Mouse (Mus musculus) urinary bladder, postnatal 36 days (tissue): ENCODE measurements around the gene Magoh.

ENCODE experiments used
- DNase-seq, 2 experiments: peaks; one replicate each; pipeline ENCODE4 v3.0.0; 2022; ENCODE audit warnings: low spot score in 2 of 2, mixed read lengths in 1 of 2

Magoh gene

GRCm38 (mm10) chr4:107879254-107880050, at the start of gene Magoh:
TSS of gene Magoh (plus strand) at chr4:107879755.
- DNase-seq = peak; percentile 92 to 95

DNA sequence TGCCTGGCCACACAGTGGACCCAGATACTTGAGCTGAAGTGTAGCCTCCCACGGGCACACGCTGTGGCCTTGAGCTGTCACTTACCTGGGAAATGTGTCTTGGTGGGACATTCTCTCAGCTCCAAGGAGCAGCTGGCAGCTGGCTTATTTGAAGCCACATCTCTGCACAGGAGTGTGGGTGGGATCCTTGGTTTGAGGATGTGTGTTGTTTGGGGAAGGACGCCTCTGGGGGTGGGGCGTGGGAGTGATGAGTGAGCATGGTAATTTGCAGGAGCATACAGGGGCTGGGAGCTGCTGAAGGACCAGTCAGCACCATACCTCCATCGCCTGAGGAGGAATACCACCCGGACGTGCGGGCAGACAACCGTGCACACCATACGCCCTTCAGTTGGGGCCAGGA, 49.4 kb upstream of the Magoh start:
- no peak for DNase-seq

DNA sequence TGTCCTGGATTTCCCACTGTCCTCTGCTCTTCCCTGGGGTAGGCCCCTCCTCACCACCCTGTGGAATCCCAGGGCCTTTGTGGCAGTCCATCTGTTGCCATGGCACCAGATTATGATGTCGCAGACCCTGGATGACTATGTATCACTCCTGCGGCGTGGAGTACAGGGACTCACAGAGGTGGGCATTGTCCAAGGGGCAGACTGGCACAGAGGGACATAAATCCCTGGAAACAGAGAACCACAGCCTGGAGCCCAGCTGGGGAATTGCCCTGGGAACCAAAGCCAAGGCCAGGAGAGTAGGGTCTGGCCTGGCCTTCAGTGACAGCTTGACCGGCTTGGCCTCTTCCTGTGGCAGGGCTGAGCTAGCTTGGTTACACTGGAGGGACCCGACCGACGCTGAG, 48.7 kb upstream of the Magoh start:
- no peak for DNase-seq

DNA sequence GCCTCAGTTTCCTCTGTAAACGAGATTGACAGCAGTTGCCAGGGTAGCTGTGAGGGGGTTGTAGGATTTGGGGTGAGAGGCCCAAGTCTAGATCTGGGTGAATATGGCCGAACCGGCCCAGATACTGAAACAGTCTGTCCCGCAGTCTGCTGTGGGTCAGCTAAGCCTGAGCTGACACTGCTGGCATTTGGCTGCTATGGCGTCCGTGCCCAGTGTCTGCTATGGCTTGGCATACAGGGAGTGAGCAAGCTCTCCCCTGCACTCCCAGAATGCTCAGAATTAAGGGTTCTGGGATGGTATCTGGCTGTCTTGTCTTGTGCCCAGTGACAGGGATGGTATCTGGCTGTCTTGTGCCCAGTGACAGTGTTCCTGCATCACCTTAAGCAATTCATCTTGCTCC, 47.9 kb upstream of the Magoh start:
- DNase-seq = no peak

GRCm38 (mm10) chr4:107833525-107833924, 46.0 kb upstream of the Magoh start:
- no peak for DNase-seq

DNA sequence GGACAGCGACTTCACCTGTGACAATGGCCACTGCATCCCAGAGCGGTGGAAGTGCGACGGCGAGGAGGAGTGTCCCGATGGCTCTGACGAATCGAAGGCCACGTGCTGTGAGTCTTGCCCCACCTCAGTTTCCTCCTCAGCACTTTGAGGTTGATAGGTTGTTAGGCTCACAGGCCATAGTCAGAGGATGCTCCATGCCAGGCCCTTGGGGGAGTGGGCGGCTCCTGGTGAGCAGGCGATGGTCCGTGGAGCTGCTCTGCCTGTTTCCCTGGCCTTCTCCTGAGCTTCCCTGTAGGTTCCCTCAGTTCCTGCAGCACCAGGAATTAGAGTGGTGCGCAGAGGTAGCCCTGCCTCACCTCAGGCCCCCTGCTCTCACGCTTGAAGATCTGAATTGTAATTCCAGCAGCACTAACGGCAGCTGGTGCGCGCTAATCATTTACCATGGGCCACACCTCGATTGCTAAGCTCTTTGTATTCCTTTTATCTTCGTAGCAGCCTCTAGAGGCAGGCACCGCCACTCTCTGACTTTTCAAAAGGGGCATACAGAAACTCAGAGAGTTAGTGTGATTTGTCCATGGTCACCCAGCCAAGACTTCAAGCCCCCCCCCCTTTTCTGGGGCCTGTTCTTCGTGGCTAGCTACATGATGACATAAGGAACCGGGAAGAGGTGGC, 44.8 kb upstream of the Magoh start:
- DNase-seq = no peak

- DNase-seq = no peak
Measured at GRCm38 (mm10) chr4:107835508-107835909, 44.0 kb upstream of the Magoh start.

DNA sequence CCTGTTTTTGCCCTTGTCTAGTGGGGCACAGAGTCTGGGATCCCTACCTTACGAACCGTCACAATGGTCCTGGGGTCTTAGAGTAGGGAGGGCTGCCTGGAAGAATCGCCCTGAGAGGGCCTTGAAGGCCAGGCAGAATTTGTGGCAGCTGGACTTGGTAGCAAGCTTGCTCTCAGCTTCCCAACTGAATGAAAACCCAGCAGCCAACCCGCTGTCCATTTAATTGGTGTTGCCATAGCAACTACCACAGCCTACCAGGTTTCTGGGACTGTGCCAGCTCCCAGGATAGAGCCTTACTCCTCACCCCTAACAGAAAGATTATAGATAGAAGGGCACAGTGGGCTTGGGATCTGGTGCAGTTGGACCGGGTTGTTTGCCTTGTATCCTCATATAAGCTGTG, 42.8 kb upstream of the Magoh start:
- DNase-seq = no peak

DNA sequence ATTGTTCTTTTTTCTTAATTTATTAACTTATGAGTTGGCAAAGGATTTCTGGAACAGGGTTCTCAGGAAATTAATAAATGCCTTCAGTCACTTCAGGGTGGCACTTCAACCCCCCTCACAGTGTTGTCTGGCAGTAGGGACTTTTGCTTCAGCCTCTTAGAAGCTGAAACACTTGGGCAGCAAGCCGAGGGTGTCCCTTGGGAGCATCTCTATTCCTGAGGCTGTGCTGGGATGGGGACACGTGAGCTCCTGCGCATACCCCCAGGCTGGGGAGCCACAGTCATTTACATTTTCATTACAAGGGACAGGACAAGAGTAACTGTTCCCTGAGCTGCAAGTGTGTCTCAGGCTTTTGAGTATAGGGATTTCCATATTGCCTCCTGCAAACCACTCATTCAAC, 41.6 kb upstream of the Magoh start:
- no peak for DNase-seq

GRCm38 (mm10) chr4:107843687-107844086, 35.9 kb upstream of the Magoh start:
- DNase-seq = no peak

GRCm38 (mm10) chr4:107844971-107845370, 34.6 kb upstream of the Magoh start:
- peak; percentile 66 to 74 for DNase-seq

- DNase-seq = no peak
Measured at GRCm38 (mm10) chr4:107846795-107847194, 32.8 kb upstream of the Magoh start.

GRCm38 (mm10) chr4:107848546-107848945, 31.0 kb upstream of the Magoh start:
- no peak for DNase-seq

- no peak for DNase-seq
Measured at GRCm38 (mm10) chr4:107849621-107850020, 29.9 kb upstream of the Magoh start.

DNA sequence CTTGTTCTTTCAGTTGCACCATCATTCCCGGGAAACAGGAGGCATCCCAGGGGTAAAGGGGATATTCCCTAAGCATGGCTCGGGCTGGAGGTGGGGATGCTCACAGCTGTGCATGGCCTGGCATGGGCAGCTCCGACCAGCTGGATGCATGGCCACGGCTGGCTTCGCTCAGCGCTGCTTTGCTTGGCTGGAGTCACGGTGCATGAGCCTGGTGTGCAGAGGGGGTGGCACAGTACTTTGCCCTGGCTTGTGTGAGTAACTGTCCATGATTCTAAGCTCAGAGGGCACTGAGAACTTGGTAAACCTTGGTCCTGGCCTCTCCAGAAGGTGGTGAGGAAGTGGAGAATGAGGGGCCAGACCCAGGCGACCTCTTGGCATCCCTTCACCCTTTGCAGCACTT, 29.5 kb upstream of the Magoh start:
- DNase-seq = no peak

DNA sequence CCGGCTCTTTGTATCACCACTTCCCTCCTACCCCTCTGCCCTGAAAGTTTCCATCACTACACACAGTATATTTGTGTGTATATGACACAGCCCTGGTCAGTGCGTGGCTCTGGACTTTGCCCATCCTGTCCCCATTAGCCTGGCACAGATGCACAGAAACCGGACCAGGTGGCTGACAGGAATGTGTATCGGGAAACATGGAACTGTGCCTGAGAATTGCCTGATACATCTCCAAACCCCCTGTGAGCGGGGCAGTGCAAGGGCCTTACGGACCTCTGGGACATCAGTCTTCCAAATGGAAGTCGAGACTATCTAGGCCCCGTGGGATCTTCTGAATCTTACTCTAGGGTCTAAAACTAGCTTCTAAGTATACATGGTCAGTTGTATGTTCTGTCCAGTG, 26.2 kb upstream of the Magoh start:
- DNase-seq = no peak

DNA sequence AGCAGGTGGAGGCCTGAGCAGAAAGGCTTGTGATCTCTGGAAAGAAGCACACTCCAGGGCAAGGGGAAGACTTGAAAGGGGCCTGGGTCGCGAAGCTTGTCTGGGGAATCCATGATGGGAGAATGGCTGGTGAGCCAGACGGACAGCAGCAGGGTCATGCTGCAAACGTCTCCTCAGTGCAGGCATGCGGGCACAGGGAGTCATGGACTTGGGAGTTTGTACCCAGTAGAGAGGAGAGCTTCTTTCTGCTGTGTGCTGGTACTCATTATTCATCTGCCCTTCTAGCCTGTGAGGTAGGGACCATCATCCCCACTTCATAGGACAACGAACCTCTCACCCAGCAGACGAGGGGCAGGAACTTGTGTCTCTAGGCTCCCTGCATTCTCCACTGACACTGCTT, 25.7 kb upstream of the Magoh start:
- no peak for DNase-seq

DNA sequence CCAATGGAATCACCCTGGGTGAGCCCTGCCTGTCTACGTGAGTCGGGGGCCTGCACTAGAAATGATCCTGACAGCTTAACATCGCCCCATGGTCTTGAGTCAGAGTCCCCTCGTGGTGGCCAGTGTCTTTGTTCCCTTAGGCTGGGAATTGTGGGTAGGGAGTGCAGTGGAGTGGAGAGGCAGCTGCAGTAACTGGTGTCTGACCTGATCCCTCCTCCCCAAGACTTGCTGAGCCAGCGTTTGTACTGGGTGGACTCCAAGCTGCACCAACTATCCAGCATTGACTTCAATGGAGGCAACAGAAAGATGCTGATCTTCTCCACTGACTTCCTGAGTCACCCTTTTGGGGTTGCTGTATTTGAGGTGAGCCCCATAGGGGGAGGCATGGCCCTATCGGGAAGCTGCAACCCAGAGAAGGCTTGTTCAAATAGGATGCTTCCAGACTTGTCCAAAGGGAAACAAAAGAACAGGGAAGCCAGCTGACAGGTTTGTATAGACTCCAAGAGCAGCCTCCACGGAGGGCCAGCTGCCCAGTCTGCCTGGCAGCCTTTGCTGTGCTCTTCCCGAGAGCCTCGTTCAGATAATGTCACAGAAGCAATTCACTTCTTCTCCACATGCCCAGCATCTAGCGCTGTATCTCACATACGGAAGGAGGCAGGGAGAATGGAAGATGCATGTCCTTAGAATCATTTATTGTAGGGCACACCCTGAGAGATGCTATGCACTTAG, 22.4 kb upstream of the Magoh start:
- DNase-seq = no peak

DNA sequence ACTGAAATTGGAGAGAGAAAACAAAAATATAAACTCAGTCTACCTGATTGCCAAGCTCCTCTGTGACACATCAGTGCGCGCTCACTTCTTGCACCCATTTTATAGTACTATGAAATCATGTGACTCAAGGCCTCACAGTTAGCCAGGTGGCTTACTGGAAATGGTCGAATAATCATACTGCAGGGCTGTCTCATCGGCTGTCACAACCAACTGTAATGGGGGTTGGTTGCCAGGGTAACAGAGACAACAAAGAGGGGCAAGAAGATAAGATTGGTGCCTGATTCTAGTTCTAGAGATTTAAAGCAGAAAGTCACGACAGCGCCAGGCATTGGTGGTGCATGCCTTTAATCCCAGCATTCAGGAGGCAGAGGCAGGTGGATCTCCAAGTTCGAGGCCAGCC, 20.6 kb upstream of the Magoh start:
- no peak for DNase-seq

GRCm38 (mm10) chr4:107864866-107865265, 14.7 kb upstream of the Magoh start:
- DNase-seq = no peak

GRCm38 (mm10) chr4:107881631-107882030, 2.1 kb downstream of the Magoh start:
- no peak for DNase-seq

DNA sequence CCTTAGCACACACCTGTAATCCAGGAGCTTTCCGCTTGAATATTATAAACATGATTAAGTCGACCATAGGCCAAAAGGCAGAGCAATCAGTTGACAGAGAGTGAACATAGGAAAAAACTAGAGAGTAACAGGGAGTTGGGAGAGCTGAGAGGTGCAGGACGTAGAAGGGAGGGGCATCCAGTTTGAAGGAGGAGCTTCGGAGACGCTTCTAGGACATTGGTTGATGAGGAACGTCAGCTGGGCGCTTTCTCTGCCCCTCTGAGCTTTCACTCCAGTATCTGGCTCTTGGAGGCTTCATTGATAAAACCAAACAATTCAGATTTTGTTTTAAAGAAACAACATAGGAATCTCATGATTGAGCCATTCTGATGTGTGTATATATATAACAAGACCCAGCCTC, 6.8 kb downstream of the Magoh start:
- DNase-seq = no peak

DNA sequence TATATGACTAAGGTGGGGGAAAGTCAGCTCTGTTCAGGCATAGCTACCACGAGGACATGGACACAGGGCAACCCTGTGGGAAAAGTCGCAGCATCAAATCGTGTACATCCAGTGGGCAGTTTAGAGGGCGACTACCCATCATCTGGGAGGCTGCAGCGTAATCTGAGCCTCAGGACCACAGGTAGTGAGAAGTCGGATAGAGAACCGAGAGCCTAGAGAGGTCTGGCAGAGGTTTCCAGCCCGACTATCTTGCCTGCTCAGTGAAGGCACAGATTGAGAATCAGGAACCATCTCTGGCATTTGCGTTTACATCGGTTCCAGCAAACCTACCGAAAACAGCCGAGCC, 9.8 kb downstream of the Magoh start:
- DNase-seq = peak in 1 of 2 experiments; percentile 6
